Mouse (Mus musculus) cerebellum, adult 2 months (tissue): ENCODE data around the gene Mgat4b. TPM values are rescaled to one million over a fixed set of nuclear protein-coding genes. Genes with fewer than 3 reads are reported as not detected.

Experiments
- DNase-seq, 2 experiments: peaks; one replicate each; pipeline ENCODE4 v3.0.0; 2021
- H3K27ac ChIP-seq: fragments of 200-500 bp; 2 replicates; pipeline ENCODE4 v1.5.1; 2012; ENCODE audit warnings: low read length, control low read depth, inconsistent platforms; ENCODE audit not compliant: insufficient read depth
- H3K27me3 ChIP-seq: fragments of 200-500 bp; 2 replicates; pipeline ENCODE4 v1.6.1; 2012; ENCODE audit warnings: inconsistent platforms, mild to moderate bottlenecking, low read length, moderate library complexity; ENCODE audit not compliant: control insufficient read depth, insufficient read depth
- H3K4me1 ChIP-seq: fragments of 200-500 bp; 2 replicates; pipeline ENCODE4 v1.6.1; 2011; ENCODE audit warnings: low read length; ENCODE audit not compliant: control insufficient read depth, insufficient read depth
- H3K4me3 ChIP-seq: fragments of 200-500 bp; replicated peaks from 2 replicates; pipeline ENCODE3; 2011; ENCODE audit warnings: mild to moderate bottlenecking, low read depth, low read length, control low read depth; ENCODE audit not compliant: insufficient read depth
- CTCF ChIP-seq: fragments of 200-500 bp; IDR thresholded peaks from 2 replicates; pipeline ENCODE4 v1.5.1; 2011; ENCODE audit warnings: low read depth, mild to moderate bottlenecking, control low read depth, low read length, moderate library complexity, borderline replicate concordance; ENCODE audit not compliant: insufficient read depth
- POLR2A ChIP-seq: fragments of 200-500 bp; IDR thresholded peaks from 2 replicates; pipeline ENCODE4 v1.6.1; 2011; ENCODE audit warnings: low read length, control low read depth, borderline replicate concordance; ENCODE audit not compliant: insufficient read depth
- WGBS: fragments of 180-500 bp; shearing (Covaris S2); methylation state at CpG from one replicate; pipeline ENCODE4 v1.1.7; 2018; 5-methylcytosine and 5-hydroxymethylcytosine counted together
- polyA plus RNA-seq: library from polyadenylated mRNA; depleted of rRNA; stranded (reverse); fragments of >200 nt; gene quantifications from 2 replicates; pipeline ENCODE4 v1.2.3, GENCODE M21; 2012

Mgat4b gene
- polyA plus RNA-seq, 1 experiment = 65.1 TPM

- Histone ChIP-seq H3K27me3 (no peaks in the 10 kb centered on the region), H3K27ac (peak overlapping the region; percentile 60), H3K4me1 (peaks cover 34% of the 10 kb centered on the region), H3K4me3 (no peak overlapping the region)
- WGBS = 13% methylated on average over 7 of the region's 7 CpGs
- TF ChIP-seq CTCF = no peak
- TF ChIP-seq POLR2A = no peak; the same call in 1 of the 2 replicates
- peak; percentile 90 to 95 for DNase-seq
Observed at GRCm38 (mm10) chr11:50229252-50229910, 18.7 kb downstream of the Mgat4b start.

- WGBS = 40% methylated on average over 45 of the region's 45 CpGs
- peak in 1 of 2 experiments; percentile 55 for DNase-seq
- no peak overlapping the region for H3K27ac ChIP-seq
Observed at GRCm38 (mm10) chr11:50230481-50231304, 20.0 kb downstream of the Mgat4b start.

GRCm38 (mm10) chr11:50231411-50231810 lies 20.7 kb downstream of the Mgat4b start:
- Histone ChIP-seq H3K27ac (no peak overlapping the region), H3K4me1 (peaks cover 40% of the 10 kb centered on the region), H3K27me3 (no peaks in the 10 kb centered on the region), H3K4me3 (no peak overlapping the region)
- TF ChIP-seq CTCF (peak; percentile 57; the same call in 1 of the 2 replicates), POLR2A (no peak)
- WGBS = 23% methylated on average over 8 of the region's 8 CpGs
- DNase-seq = peak; percentile 67 to 72

More at GRCm38 (mm10) chr11:50230481-50231304, 20.0 kb downstream of the Mgat4b start:
- TF ChIP-seq CTCF (no peak), POLR2A (no peak)
- Histone ChIP-seq H3K4me1 (peaks cover 34% of the 10 kb centered on the region), H3K27me3 (no peaks in the 10 kb centered on the region), H3K4me3 (no peak overlapping the region)

- WGBS = 81% methylated on average over 13 of the region's 13 CpGs
- no peak for TF ChIP-seq CTCF
- no peak for TF ChIP-seq POLR2A
- H3K4me3 ChIP-seq = no peak overlapping the region
- H3K4me1 ChIP-seq = peaks cover 33% of the 10 kb centered on the region
- H3K27me3 ChIP-seq = no peaks in the 10 kb centered on the region
- no peak for DNase-seq
- no peak overlapping the region for H3K27ac ChIP-seq
Observed at GRCm38 (mm10) chr11:50233022-50233421, 22.3 kb downstream of the Mgat4b start.

GRCm38 (mm10) chr11:50233993-50234392 lies 23.3 kb downstream of the Mgat4b start:
- H3K27me3 ChIP-seq = no peaks in the 10 kb centered on the region
- TF ChIP-seq CTCF (no peak), POLR2A (no peak)
- WGBS = 86% methylated on average over 11 of the region's 11 CpGs
- H3K4me3 ChIP-seq = no peak overlapping the region
- no peak overlapping the region for H3K27ac ChIP-seq
- peak in 1 of 2 experiments; percentile 17 for DNase-seq
- peaks cover 24% of the 10 kb centered on the region for H3K4me1 ChIP-seq

GRCm38 (mm10) chr11:50234606-50235005 lies 23.9 kb downstream of the Mgat4b start:
- TF ChIP-seq POLR2A (no peak), CTCF (no peak)
- Histone ChIP-seq H3K27ac (no peak overlapping the region), H3K4me3 (no peak overlapping the region), H3K27me3 (no peaks in the 10 kb centered on the region), H3K4me1 (peaks cover 20% of the 10 kb centered on the region)
- DNase-seq = no peak
- WGBS = 93% methylated on average over 25 of the region's 25 CpGs

- no peak overlapping the region for H3K27ac ChIP-seq
- TF ChIP-seq CTCF = peak; percentile 17; the same call in 1 of the 2 replicates
- no peak for TF ChIP-seq POLR2A
Observed at GRCm38 (mm10) chr11:50236540-50236936, 25.8 kb downstream of the Mgat4b start.

More at GRCm38 (mm10) chr11:50236540-50236936, 25.8 kb downstream of the Mgat4b start:
- Histone ChIP-seq H3K27me3 (no peaks in the 10 kb centered on the region), H3K4me1 (peaks cover 6% of the 10 kb centered on the region; the same call in 1 of the 2 replicates), H3K4me3 (peak overlapping the region; percentile 68)
- under 1% methylated on average over 27 of the region's 27 CpGs for WGBS
- DNase-seq = peak; percentile 72 to 78
